Mouse (Mus musculus) bone marrow, adult 2 months (tissue): ENCODE results near the gene Ap5z1.

Experiments
- CTCF ChIP-seq: fragments of 200-500 bp; IDR thresholded peaks from 2 replicates; pipeline ENCODE4 v1.5.1; 2011; ENCODE audit warnings: low read length, control low read depth; ENCODE audit not compliant: control insufficient read depth, insufficient read depth
- POLR2A ChIP-seq: fragments of 200-500 bp; IDR thresholded peaks from 2 replicates; pipeline ENCODE4 v1.6.1; 2011; ENCODE audit warnings: low read depth, mild to moderate bottlenecking, control low read depth, low read length, borderline replicate concordance; ENCODE audit not compliant: control insufficient read depth

GRCm38 (mm10) chr5:142510061-142510414 lies 46.3 kb downstream of the Ap5z1 start:
- TF ChIP-seq CTCF, result no peak
- no peak for TF ChIP-seq POLR2A
